Mouse (Mus musculus) intestine, postnatal 0 days (tissue): ENCODE data around the gene D5Ertd579e. TPM values are rescaled to one million over a fixed set of nuclear protein-coding genes. Genes with fewer than 3 reads are reported as not detected.
A peak's percentile ranks its signal among the peaks of the same experiment; 100 is the strongest.

Source experiments
- ATAC-seq: fragments of 200-750 bp; cut with Nextera tagmentation; 2 replicates; pipeline ENCODE4 v1.8.0; 2017; ENCODE audit warnings: mild to moderate bottlenecking, moderate TSS enrichment, moderate library complexity
- H3K27ac ChIP-seq: fragments of 300-500 bp; sonication (generic); 2 replicates; pipeline ENCODE4 v1.5.1; 2014; ENCODE audit warnings: mild to moderate bottlenecking, low read depth, low read length, moderate library complexity
- H3K27me3 ChIP-seq: fragments of 300-500 bp; sonication (generic); replicated peaks from 2 replicates; pipeline ENCODE4 v1.6.1; 2014; ENCODE audit warnings: low read length, mixed read lengths; ENCODE audit not compliant: control insufficient read depth, insufficient read depth
- H3K36me3 ChIP-seq: fragments of 300-500 bp; sonication (generic); 2 replicates; pipeline ENCODE4 v1.6.1; 2014; ENCODE audit warnings: mild to moderate bottlenecking, moderate library complexity; ENCODE audit not compliant: control insufficient read depth, insufficient read depth
- H3K4me1 ChIP-seq: fragments of 300-500 bp; sonication (generic); replicated peaks from 2 replicates; pipeline ENCODE4 v1.6.1; 2014; ENCODE audit warnings: antibody characterized with exemption, low read length, mixed read lengths; ENCODE audit not compliant: control insufficient read depth, insufficient read depth
- H3K4me2 ChIP-seq: fragments of 300-500 bp; sonication (generic); replicated peaks from 2 replicates; pipeline ENCODE4 v1.6.1; 2014; ENCODE audit warnings: low read depth, mild to moderate bottlenecking, moderate library complexity
- H3K4me3 ChIP-seq: fragments of 300-500 bp; sonication (generic); 2 replicates; pipeline ENCODE4 v1.5.1; 2014; ENCODE audit warnings: low read depth, low read length
- H3K9ac ChIP-seq: fragments of 300-500 bp; sonication (generic); 2 replicates; pipeline ENCODE4 v1.6.1; 2014; ENCODE audit warnings: mild to moderate bottlenecking, low read depth, low read length
- H3K9me3 ChIP-seq: fragments of 300-500 bp; sonication (generic); 2 replicates; pipeline ENCODE4 v1.6.1; 2016; ENCODE audit warnings: mixed run types; ENCODE audit not compliant: control insufficient read depth
- CTCF ChIP-seq: sonication (generic); IDR thresholded peaks from 2 replicates; pipeline ENCODE4 v1.5.1; 2016; ENCODE audit warnings: low read depth, mild to moderate bottlenecking, control low read depth, antibody characterized with exemption, moderate library complexity
- WGBS: fragments of 180-500 bp; shearing (Covaris S2); extraction: QIAGEN DNeasy Blood & Tissue Kit; methylation state at CpG from one replicate; pipeline ENCODE4 v1.1.7; 2014; 5-methylcytosine and 5-hydroxymethylcytosine counted together
- polyA plus RNA-seq: library from polyadenylated mRNA; unstranded; fragments of >200 nt; fragmentation: Nextera tagmentation; extraction: Ambion mirVana; gene quantifications from 2 replicates; pipeline ENCODE4 v1.2.1, GENCODE M21; 2015

The D5Ertd579e gene
- polyA plus RNA-seq, 1 experiment from 2014 or later: 19.6 TPM

DNA sequence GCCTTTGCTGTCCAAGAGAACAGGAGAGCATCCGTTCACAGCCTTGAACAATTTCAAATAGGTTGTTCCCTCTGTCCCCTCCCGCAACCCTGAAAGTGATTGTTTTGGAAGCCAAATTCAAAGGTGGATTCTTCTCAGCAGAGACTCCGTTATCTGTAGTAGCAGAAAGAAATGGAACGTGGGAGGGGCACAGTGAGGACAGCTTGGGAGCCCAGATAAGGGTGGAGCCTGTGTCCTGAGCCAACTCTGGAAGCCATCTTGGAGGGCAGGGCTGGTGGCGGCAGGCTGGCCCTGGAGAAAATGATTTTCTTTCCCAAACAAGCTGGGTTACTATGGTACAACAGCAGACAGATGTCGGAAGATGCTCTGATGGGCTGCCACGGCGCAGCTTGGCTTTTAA is 40.2 kb upstream of the D5Ertd579e start:
- 65% methylated on average over 8 of the region's 8 CpGs for WGBS

DNA sequence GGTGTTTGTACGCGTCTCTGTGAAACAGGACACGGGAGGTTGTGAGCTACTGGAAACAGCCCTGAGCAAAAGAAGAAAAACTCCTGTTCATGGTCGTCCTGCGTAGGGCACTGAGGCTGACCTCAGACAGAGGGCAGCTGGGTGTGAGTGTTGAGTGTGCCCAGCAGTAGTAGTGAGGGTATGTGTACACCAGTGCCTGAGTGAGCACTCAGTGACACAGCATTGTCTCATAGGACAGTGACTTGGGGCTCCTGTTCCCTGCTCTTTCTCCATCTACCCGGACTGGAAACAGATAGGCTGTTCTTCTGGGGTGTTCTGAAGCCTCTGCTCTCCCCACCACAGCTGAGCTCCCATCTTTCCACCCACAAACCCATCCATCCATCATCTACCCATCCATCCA is 39.3 kb upstream of the D5Ertd579e start:
- Histone ChIP-seq H3K4me1 (0 out of 2 replicates have a peak, but pooled peaks cover 4% of the 10 kb centered on the region), H3K27ac (no peak overlapping the region), H3K4me3 (no peak overlapping the region), H3K9ac (no peak overlapping the region), H3K9me3 (no peaks in the 10 kb centered on the region), H3K36me3 (no peaks in the 10 kb centered on the region), H3K4me2 (no peak overlapping the region), H3K27me3 (no peaks in the 10 kb centered on the region)
- TF ChIP-seq CTCF: no peak
- WGBS: 86% methylated on average over 6 of the region's 6 CpGs
- no peak for ATAC-seq

More for the DNA sequence above, 40.2 kb upstream of the D5Ertd579e start:
- Histone ChIP-seq H3K9me3 (no peaks in the 10 kb centered on the region), H3K27me3 (no peaks in the 10 kb centered on the region), H3K9ac (no peak overlapping the region), H3K27ac (no peak overlapping the region), H3K4me1 (0 out of 2 replicates have a peak, but pooled peaks cover 2% of the 10 kb centered on the region), H3K4me3 (no peak overlapping the region), H3K4me2 (no peak overlapping the region), H3K36me3 (no peaks in the 10 kb centered on the region)
- no peak for ATAC-seq
- TF ChIP-seq CTCF: no peak

DNA sequence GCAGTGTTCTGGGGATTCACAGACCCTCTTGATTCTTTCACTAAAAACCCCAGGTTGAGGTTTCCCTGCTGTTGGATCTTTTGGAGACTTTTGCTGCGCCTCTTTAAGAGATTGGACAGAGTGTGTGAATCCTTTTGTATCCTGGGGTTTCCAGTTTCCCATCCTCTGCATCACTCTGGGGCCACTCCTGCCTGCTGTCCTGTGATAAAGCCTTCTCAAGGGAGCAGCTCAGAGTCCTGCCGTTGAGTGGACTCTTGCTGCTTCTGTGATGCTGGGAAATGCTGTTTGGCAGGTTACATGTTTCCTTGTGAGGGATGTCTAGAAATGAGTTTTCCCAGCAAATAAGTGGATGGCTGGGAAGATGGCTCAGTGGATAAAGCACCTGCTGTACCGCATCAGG is 37.6 kb upstream of the D5Ertd579e start:
- H3K9me3 ChIP-seq: no peaks in the 10 kb centered on the region
- no peaks in the 10 kb centered on the region for H3K27me3 ChIP-seq
- H3K4me2 ChIP-seq: no peak overlapping the region
- H3K4me3 ChIP-seq: no peak overlapping the region
- H3K27ac ChIP-seq: no peak overlapping the region
- H3K9ac ChIP-seq: no peak overlapping the region
- peaks cover 8% of the 10 kb centered on the region; the same call in 1 of the 2 replicates for H3K4me1 ChIP-seq
- no peaks in the 10 kb centered on the region for H3K36me3 ChIP-seq
- no peak for TF ChIP-seq CTCF
- 70% methylated on average over 3 of the region's 3 CpGs for WGBS
- ATAC-seq: no peak

DNA sequence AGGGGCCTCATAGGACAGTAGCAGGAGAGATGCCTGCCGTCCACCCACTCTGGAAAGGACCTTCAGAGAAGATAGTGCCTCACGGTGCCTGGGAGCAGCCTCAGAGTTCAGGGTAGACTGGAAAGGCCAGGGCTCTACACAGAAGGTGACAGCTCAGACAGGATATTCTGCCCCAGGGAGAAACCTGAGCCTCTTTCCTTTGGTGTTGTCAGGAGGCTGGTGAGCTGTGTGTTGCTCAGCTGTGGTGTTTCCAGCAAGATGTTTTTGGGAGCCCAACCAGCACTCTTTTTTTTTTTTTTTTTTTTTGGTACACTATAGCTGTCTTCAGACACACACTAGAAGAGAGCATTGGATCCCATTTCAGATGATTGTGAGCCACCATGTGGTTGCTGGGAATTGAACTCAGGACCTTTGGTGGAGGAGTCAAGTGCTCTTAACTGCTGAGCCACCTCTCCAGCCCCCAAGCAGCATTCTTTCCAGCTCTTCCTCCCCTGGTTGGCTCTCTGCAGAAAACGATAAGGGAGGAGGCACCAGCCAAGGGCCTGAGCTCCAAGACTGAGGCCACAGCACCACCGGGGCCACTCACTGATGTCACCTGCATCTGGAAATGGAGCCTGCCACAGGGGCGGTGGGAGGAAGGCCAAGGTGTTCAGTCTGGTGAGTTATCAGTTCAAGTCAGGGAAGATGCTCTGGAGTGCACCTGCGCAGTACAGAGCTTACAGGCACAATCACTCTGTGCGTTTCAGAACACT is 36.3 kb upstream of the D5Ertd579e start:
- Histone ChIP-seq H3K4me3 (no peak overlapping the region), H3K9ac (no peak overlapping the region), H3K27ac (no peak overlapping the region), H3K36me3 (no peaks in the 10 kb centered on the region), H3K4me2 (no peak overlapping the region), H3K9me3 (no peaks in the 10 kb centered on the region), H3K27me3 (no peaks in the 10 kb centered on the region), H3K4me1 (peaks cover 9% of the 10 kb centered on the region; the same call in 1 of the 2 replicates)
- no peak for ATAC-seq
- no peak for TF ChIP-seq CTCF
- WGBS: 70% methylated on average over 7 of the region's 7 CpGs

DNA sequence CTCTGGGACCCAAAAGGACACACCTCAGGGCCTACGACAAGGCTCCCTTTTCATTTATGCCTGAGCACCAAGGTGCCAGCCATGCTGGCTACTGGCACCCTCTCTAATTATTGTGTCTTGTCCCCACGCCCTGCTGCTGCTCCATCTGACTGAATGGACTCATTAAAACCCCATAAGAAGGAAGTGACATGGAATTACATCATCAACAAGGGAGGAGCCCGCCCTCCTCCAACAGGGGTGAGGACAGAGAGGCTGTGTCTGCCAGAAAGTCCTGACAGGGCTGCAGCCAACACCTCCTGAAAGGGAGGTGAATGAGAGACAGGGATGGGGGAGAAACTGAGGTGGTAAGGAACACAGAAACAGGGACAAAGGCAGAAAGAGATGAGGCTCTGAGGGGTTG is 34.9 kb upstream of the D5Ertd579e start:
- H3K27me3 ChIP-seq: no peaks in the 10 kb centered on the region
- 0 out of 2 replicates have a peak, but pooled peaks have one; percentile 26 for ATAC-seq
- H3K4me2 ChIP-seq: no peak overlapping the region
- no peak overlapping the region for H3K4me3 ChIP-seq
- no peaks in the 10 kb centered on the region for H3K36me3 ChIP-seq
- 57% methylated on average over 3 of the region's 3 CpGs for WGBS
- no peak overlapping the region for H3K9ac ChIP-seq
- peaks cover 9% of the 10 kb centered on the region; the same call in 1 of the 2 replicates for H3K4me1 ChIP-seq
- no peak for TF ChIP-seq CTCF
- no peak overlapping the region for H3K27ac ChIP-seq
- H3K9me3 ChIP-seq: no peaks in the 10 kb centered on the region

DNA sequence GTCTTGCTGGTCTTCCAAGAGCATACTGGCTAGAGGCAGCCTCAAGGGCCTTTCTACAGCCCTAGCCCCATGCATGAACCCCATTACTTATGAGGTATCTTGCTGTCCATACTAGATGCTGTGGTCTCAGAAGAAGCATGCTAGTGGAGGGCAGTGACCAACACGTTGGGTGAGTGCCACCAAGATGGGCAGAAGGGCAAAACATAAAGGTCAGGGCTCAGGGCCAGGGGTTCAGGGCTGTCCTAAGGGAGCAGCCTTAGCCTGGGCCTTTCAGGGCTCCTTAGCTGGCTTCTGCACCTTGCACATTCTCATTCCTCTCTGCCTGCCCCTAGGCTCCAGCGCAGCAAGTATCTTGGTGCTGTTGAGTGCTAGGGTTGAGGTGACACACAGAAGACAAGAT is 34.1 kb upstream of the D5Ertd579e start:
- Histone ChIP-seq H3K36me3 (no peaks in the 10 kb centered on the region), H3K9ac (no peak overlapping the region), H3K27me3 (no peaks in the 10 kb centered on the region), H3K4me2 (no peak overlapping the region), H3K4me1 (peaks cover 9% of the 10 kb centered on the region; the same call in 1 of the 2 replicates), H3K4me3 (no peak overlapping the region), H3K9me3 (no peaks in the 10 kb centered on the region), H3K27ac (no peak overlapping the region)
- no peak for ATAC-seq
- no peak for TF ChIP-seq CTCF
- WGBS: 98% methylated on average over 2 of the region's 2 CpGs
